Mouse (Mus musculus) embryonic facial prominence, embryonic 14.5 days (tissue): ENCODE data around the gene Efna3. TPM values are rescaled to one million over a fixed set of nuclear protein-coding genes. Genes with fewer than 3 reads are reported as not detected.

ENCODE experiments used
- ATAC-seq: fragments of 200-750 bp; cut with Nextera tagmentation; 2 replicates; pipeline ENCODE4 v1.8.0; 2017; ENCODE audit warnings: low read depth, moderate number of reproducible peaks, moderate TSS enrichment
- DNase-seq: peaks from one replicate; pipeline ENCODE4 v3.0.0-alpha.2; 2015; ENCODE audit warnings: low spot score
- H3K27ac ChIP-seq: fragments of 300-500 bp; sonication (generic); replicated peaks from 2 replicates; pipeline ENCODE4 v1.5.1; 2014; ENCODE audit warnings: low read depth, mild to moderate bottlenecking, low read length, moderate library complexity
- H3K27me3 ChIP-seq: fragments of 300-500 bp; sonication (generic); replicated peaks from 2 replicates; pipeline ENCODE4 v1.6.1; 2014; ENCODE audit warnings: low read length; ENCODE audit not compliant: control insufficient read depth, insufficient read depth
- H3K36me3 ChIP-seq: fragments of 300-500 bp; sonication (generic); 2 replicates; pipeline ENCODE4 v1.6.1; 2014; ENCODE audit warnings: low read length, mixed read lengths; ENCODE audit not compliant: control insufficient read depth, insufficient read depth
- H3K4me1 ChIP-seq: fragments of 300-500 bp; sonication (generic); 2 replicates; pipeline ENCODE4 v1.6.1; 2014; ENCODE audit warnings: antibody characterized with exemption, low read length; ENCODE audit not compliant: control insufficient read depth, insufficient read depth
- H3K4me2 ChIP-seq: fragments of 300-500 bp; sonication (generic); 2 replicates; pipeline ENCODE4 v1.6.1; 2014; ENCODE audit warnings: low read depth, mild to moderate bottlenecking, low read length, moderate library complexity, mixed read lengths
- H3K4me3 ChIP-seq: fragments of 300-500 bp; sonication (generic); 2 replicates; pipeline ENCODE4 v1.5.1; 2014; ENCODE audit warnings: low read depth, mild to moderate bottlenecking, low read length
- H3K9ac ChIP-seq: fragments of 300-500 bp; sonication (generic); 2 replicates; pipeline ENCODE4 v1.6.1; 2014; ENCODE audit warnings: low read depth, mild to moderate bottlenecking, low read length, moderate library complexity, mixed read lengths
- H3K9me3 ChIP-seq: fragments of 300-500 bp; sonication (generic); 2 replicates; pipeline ENCODE4 v1.6.1; 2016; ENCODE audit warnings: low read length; ENCODE audit not compliant: control insufficient read depth
- WGBS: fragments of 180-500 bp; shearing (Covaris S2); extraction: QIAGEN DNeasy Blood & Tissue Kit; methylation state at CpG from one replicate; pipeline ENCODE4 v1.1.7; 2014; 5-methylcytosine and 5-hydroxymethylcytosine counted together
- polyA plus RNA-seq: library from polyadenylated mRNA; unstranded; fragments of >200 nt; fragmentation: Nextera tagmentation; extraction: Ambion mirVana; gene quantifications from 2 replicates; pipeline ENCODE4 v1.2.1, GENCODE M21; 2014

The Efna3 gene
- polyA plus RNA-seq, 1 experiment from 2014 or later, result 18.7 TPM

DNA sequence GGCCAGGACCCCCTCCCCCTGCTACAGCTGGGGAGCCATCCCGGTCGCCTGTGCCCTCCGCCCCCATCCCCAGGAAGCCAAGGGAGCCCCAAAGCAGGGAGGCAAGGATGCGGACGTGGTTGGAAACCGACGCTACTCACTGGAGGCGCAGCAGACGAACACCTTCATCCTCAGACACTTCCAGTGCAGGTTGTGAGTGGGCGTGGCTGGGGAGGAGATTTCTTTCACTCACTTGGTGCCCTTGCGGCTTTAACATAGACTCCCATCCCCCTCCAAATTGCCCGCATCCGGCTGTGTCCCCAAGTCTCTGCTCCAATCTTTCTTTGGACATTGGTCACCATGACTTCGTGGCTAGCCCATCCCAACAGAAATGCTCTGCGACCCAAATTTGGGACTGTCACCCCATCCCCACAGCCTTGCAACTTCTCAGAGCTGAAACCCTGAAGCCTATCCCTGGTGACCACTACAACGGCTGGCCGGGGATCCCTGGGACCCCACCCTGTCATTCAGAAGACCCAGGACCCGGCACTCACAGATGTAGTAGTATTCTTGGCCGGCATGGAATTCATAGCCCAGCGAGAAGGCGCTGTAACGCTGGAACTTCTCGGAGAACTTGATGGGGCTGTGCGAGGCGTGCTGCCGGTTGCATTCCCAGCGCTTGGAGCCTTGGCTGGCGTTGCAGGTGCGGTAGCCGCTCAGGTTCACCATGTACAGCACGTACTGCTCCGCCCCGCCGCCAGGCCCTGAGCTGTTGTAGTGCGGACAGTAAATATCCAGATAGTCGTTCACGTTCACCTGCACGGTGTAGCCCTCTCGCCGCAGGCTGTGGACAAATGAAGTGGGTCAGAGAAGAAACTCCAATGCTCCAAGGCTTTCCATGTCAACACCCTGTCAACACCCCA, 6.6 kb downstream of the Efna3 start:
- no peaks in the 10 kb centered on the region for H3K9me3 ChIP-seq
- no peak overlapping the region for H3K27ac ChIP-seq

DNA sequence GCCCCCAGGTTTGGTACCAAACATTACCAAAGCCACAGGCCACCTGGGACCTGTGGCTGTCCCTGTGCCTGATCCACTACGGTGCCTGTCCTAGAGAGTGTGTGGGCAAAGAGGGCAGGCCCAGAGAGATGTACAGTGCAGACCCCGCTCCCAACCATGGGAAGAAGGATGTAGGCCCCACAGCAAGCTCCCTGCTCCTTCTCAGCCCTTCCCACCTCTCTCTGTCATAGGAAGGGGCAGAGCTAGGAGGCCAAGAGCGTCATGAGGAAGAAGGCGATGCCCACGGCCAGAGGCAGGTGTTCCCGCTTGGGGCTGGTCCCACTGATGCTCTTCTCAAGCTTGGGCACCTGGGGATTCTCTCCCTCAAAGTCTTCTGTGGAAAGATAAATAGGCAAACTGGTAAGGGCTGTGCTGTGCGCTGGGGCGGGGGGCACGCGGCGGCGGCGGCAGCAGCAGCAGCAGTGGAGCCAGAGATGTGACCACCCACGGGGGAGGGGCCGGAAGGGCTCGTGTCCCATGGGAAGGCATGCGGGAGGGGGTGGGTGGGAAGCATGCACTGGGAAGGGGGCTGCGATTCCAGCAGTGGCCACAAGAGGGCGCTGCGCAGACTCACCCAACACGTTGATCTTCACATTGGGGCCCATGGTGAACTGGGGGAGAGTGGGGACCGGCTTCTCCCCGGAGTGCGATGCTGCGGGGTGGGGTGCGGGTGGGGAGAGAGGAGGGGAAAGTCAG, 7.4 kb downstream of the Efna3 start:
- H3K9me3 ChIP-seq, result no peaks in the 10 kb centered on the region
- 10% methylated on average over 12 of the region's 26 CpGs for WGBS
- no peaks in the 10 kb centered on the region for H3K36me3 ChIP-seq
- H3K27ac ChIP-seq, result no peak overlapping the region
- DNase-seq (peak; percentile 79), ATAC-seq (no peak)
- H3K4me2 ChIP-seq, result peak overlapping the region; percentile 57
- peaks cover 17% of the 10 kb centered on the region for H3K27me3 ChIP-seq
- peak overlapping the region; percentile 50 for H3K9ac ChIP-seq
- H3K4me3 ChIP-seq, result peak overlapping the region; percentile 27
- peaks cover 40% of the 10 kb centered on the region for H3K4me1 ChIP-seq

More for the DNA sequence above, 6.6 kb downstream of the Efna3 start:
- peak overlapping the region; percentile 57 for H3K4me2 ChIP-seq
- H3K4me1 ChIP-seq, result peaks cover 46% of the 10 kb centered on the region
- peaks cover 24% of the 10 kb centered on the region for H3K27me3 ChIP-seq
- peak overlapping the region; percentile 27 for H3K4me3 ChIP-seq
- ATAC-seq (no peak), DNase-seq (no peak)
- no peak overlapping the region for H3K9ac ChIP-seq
- no peaks in the 10 kb centered on the region for H3K36me3 ChIP-seq
- 8% methylated on average over 29 of the region's 40 CpGs for WGBS

DNA sequence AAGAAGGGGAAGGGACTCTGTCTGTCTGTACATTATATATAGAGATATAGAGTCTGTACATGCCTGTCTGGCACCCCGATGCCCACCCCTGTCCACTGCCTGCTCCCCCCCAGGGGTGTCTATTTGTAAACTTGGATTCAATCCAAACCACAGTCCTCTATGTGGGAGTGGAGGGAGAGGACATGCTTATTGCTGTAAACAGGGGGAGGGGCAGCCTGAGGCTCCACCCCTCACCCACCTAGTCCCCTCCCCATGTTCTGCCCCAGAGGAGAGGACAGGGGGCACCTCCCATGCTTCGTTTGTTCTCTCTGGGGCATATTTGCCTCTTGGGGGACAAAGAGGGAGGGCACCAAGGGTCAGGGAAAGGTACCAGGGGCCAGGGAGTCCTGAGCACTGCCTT, 8.0 kb downstream of the Efna3 start:
- H3K36me3 ChIP-seq, result no peaks in the 10 kb centered on the region
- no peaks in the 10 kb centered on the region for H3K9me3 ChIP-seq
- H3K9ac ChIP-seq, result 0 out of 2 replicates have a peak overlapping the region, but pooled peaks have one; percentile 50
- 100% methylated on average over 1 of the region's 2 CpGs for WGBS
- H3K4me1 ChIP-seq, result peaks cover 34% of the 10 kb centered on the region
- no peak for ATAC-seq
- no peak overlapping the region for H3K4me3 ChIP-seq
- peaks cover 13% of the 10 kb centered on the region for H3K27me3 ChIP-seq
- no peak overlapping the region for H3K27ac ChIP-seq
- peak overlapping the region; percentile 57; the same call in 1 of the 2 replicates for H3K4me2 ChIP-seq
- DNase-seq, result no peak

DNA sequence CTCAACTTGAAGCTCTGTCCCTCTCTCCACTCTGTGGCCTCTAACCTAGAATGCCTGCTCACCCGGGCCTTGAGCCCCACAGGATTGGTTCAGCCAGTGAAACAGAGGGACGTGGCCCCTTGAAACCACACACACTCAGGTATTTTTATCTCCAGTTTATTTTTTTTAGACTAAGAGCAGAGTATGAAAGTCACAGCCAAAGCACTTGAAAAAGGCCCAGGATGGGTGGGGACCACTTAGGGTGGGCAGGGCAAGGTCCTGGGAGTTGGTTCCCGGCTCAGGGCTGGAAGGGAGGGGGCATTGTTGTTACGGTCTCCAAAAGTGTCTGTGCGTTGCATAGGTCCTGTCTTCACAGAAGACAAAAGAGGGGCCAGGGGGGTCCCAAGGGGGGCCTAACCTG, 8.4 kb downstream of the Efna3 start:
- Histone ChIP-seq H3K4me1 (peaks cover 30% of the 10 kb centered on the region), H3K9ac (no peak overlapping the region), H3K4me2 (no peak overlapping the region), H3K4me3 (no peak overlapping the region), H3K27ac (no peak overlapping the region), H3K36me3 (no peaks in the 10 kb centered on the region), H3K27me3 (peaks cover 13% of the 10 kb centered on the region), H3K9me3 (no peaks in the 10 kb centered on the region)
- 61% methylated on average over 5 of the region's 5 CpGs for WGBS
- no peak for ATAC-seq
- DNase-seq, result no peak

DNA sequence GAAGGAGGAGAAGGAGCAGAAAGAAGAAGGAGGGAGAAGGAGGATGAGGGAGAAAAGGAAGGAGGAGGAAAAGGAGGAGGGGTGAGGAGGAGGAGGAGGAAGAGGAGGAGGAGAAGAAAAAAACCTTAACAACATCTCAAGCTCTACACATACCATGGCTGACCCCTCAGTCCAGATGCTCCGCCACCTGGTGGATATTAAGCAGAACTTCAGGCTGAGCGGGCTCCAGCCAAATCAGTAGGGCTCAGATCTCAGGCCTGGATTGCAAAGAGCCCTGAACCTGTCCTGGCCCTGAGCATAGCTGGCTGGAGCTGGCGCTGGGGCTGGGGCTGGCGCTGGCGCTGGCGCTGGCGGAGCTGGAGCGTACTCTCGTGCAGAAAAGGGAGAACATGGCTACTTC, 14.7 kb downstream of the Efna3 start:
- no peaks in the 10 kb centered on the region for H3K9me3 ChIP-seq
- no peak overlapping the region for H3K4me2 ChIP-seq
- no peak overlapping the region for H3K9ac ChIP-seq
- ATAC-seq (peak; percentile 86), DNase-seq (peak; percentile 76)
- WGBS, result 6% methylated on average over 9 of the region's 9 CpGs
- H3K27ac ChIP-seq, result no peak overlapping the region
- H3K4me1 ChIP-seq, result no peaks in the 10 kb centered on the region
- H3K27me3 ChIP-seq, result no peaks in the 10 kb centered on the region
- H3K36me3 ChIP-seq, result no peaks in the 10 kb centered on the region
- H3K4me3 ChIP-seq, result no peak overlapping the region

DNA sequence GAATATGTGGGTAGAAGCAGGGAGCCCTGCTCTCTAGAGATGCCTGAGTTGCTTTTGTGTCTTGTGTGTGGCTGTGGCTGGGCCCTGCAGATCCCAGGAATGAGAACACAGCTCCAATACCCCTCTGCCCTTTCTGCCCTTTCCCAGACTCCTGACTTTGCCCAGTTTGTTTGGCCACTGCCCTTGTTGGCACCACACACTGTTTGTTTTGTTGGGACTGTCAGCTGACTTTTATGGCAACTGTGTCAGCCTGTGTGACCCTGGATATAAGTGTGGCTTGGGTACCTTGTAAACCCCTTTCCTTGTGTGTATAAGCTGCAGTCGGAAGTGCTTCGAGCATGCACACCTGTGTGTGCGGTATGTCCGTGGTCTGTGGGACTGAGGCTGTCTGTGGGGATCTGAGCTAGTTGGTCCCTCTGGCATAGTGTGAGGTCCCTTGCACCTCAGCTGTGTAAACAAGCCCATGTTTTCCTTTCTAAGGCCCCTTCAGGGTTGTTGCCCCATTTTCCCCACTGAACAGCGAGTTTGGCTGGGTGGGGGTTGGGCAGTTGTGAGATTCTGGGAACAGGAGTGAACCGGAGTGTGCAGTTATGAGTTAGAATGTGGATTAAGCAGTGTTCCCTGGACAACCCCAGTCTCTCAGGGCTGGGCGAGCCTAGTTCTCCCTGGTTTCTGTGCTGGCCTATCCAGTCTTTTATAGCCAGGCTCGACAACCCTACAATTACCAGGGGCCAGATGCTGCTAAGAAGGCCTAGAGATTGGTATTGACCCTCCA, 17.0 kb downstream of the Efna3 start:
- WGBS, result 52% methylated on average over 8 of the region's 8 CpGs
- no peaks in the 10 kb centered on the region for H3K27me3 ChIP-seq
- no peak overlapping the region for H3K27ac ChIP-seq
- H3K9ac ChIP-seq, result peak overlapping the region; percentile 5; the same call in 1 of the 2 replicates
- no peak overlapping the region for H3K4me2 ChIP-seq
- no peak for DNase-seq
- no peaks in the 10 kb centered on the region for H3K9me3 ChIP-seq
- H3K4me3 ChIP-seq, result no peak overlapping the region
- ATAC-seq, result peak; percentile 13; the same call in 1 of the 2 replicates
- H3K4me1 ChIP-seq, result no peaks in the 10 kb centered on the region
- no peaks in the 10 kb centered on the region for H3K36me3 ChIP-seq

DNA sequence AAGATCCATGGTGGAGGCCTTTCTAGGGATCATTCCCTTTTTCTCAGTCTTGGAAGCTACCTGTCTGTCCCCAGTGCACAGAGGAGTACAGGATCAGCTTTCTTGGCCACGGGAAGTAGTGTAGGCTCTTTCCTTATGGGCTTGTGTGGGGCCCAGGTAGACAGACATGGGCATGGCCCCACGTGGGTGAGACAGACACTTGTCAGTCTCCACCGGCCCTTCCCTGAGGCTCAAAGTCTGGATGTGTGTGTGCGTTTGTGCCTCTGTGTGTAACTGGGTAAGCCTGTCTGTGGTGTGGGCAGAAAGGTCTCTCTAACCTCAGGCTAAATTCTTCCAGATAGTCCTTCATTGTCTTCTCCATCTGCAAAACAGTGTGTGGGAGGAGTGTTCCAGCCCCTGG, 17.7 kb downstream of the Efna3 start:
- no peak overlapping the region for H3K4me3 ChIP-seq
- H3K4me2 ChIP-seq, result no peak overlapping the region
- DNase-seq (no peak), ATAC-seq (no peak)
- no peak overlapping the region for H3K27ac ChIP-seq
- H3K4me1 ChIP-seq, result peaks cover 2% of the 10 kb centered on the region; the same call in 1 of the 2 replicates
- no peaks in the 10 kb centered on the region for H3K9me3 ChIP-seq
- 47% methylated on average over 4 of the region's 4 CpGs for WGBS
- no peaks in the 10 kb centered on the region for H3K36me3 ChIP-seq
- H3K27me3 ChIP-seq, result no peaks in the 10 kb centered on the region
- no peak overlapping the region for H3K9ac ChIP-seq

DNA sequence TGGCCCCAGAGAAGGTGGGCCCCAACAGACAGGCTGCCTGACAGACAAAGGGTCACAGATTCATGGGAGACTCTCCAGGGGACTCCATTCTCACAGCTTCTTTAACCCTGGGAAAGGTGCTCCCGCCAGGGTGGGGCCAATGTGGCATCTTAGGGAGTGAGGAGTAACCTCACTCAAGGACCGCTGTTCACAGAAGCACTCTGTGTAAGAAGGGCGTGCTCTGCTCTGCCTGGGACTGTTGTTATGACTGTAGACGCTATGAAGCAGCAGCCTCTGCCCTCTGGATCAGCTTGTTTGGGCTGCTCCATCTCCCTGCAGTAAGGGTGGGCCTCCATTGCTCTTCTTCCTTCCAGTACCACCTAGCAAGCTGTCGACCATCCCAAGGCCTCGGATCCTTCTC, 18.3 kb downstream of the Efna3 start:
- H3K4me2 ChIP-seq, result no peak overlapping the region
- H3K4me3 ChIP-seq, result no peak overlapping the region
- no peaks in the 10 kb centered on the region for H3K27me3 ChIP-seq
- DNase-seq (no peak), ATAC-seq (no peak)
- peaks cover 6% of the 10 kb centered on the region; the same call in 1 of the 2 replicates for H3K4me1 ChIP-seq
- H3K9ac ChIP-seq, result no peak overlapping the region
- no peaks in the 10 kb centered on the region for H3K9me3 ChIP-seq
- no peak overlapping the region for H3K27ac ChIP-seq
- no peaks in the 10 kb centered on the region for H3K36me3 ChIP-seq
- 59% methylated on average over 6 of the region's 6 CpGs for WGBS
